Mouse (Mus musculus): ENCODE measurements around the gene Il1r1. TPM values are rescaled to one million over a fixed set of nuclear protein-coding genes. Genes with fewer than 3 reads are reported as not detected.
"Not testable (repeated sequence)": the region's sequence is repeated elsewhere in the genome, so short reads cannot be mapped to it uniquely, and the experiment has no call there.

The Il1r1 gene
- total RNA-seq, 2 experiments from 2014 or later, result 3.3 to 3.4 TPM

DNA sequence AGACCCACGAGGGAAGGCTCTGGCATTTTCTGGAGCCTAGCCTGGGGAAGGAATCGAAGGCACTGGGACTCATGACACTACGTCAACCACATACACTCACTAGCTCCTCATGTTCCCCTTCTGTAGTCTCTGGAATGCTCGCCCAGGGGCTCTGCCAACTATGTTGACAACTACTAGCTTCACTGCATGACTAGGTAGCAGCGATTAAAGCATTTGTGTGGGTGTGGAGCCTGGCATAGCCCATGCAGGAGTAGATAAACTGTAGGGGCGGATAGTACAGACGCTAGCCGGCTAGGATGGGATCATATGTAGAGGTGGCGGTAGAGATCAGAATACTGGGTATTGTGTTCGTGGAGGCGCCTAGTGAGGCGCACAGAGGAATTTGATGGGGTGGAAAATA is 45.5 kb downstream of the Il1r1 start:
- no peak for DNase-seq (ENCODE audit: low spot score in 2 of 2)

DNA sequence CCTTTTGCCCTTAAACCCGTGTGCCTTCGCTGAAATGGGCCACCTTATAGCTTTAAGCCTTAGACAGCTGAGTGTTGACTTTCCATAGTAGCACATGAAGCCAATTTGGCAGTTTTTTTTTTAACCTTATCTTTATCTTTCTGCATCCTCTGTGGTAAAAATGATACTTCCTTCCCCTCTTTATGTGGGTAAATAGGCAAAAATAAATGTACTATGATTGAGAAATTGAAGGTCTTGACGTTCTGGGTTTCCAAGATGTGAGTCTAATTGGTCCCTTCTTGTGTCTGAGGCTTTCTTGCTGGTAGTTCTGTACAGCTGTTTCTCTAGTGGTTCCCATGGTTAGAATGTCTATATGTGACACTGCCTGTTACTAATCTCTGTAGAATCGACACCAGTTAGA is 46.2 kb downstream of the Il1r1 start:
- no peak for DNase-seq (ENCODE audit: low spot score in 2 of 2)

DNA sequence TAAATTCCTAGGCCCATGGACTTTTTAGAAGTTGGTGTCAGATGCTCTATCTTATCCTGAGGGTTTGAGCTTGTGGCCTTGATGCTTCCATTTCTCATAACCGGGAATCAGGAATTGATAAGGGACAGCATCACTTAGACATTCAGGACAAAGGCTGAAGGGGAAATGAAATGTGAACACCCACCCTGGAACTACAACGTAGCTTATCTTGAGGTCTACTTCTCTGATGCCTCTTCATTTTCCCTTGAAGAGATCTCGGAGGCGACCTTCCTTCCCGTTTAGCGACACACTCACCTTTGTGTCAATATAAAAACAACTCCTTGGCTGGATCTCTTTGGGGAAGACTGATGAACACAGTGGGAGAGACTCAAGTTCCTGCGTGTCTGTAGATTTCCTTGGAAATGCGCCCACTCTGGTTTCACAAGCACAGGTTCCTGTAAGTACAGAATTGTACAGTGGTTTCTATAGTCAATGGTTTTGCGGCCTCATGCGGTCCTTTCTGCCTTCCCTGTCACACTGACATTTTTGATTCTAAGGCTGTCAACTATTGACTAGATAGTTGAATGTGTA is 46.7 kb downstream of the Il1r1 start:
- DNase-seq (ENCODE audit: low spot score in 2 of 2), result no peak

- DNase-seq (ENCODE audit: low spot score in 2 of 2), result no peak
These were observed 47.3 kb downstream of the Il1r1 start for GRCm38 (mm10) chr1:40272204-40272603.

- no peak for DNase-seq (ENCODE audit: low spot score in 2 of 2)
These were observed 48.6 kb downstream of the Il1r1 start for GRCm38 (mm10) chr1:40273491-40273890.

DNA sequence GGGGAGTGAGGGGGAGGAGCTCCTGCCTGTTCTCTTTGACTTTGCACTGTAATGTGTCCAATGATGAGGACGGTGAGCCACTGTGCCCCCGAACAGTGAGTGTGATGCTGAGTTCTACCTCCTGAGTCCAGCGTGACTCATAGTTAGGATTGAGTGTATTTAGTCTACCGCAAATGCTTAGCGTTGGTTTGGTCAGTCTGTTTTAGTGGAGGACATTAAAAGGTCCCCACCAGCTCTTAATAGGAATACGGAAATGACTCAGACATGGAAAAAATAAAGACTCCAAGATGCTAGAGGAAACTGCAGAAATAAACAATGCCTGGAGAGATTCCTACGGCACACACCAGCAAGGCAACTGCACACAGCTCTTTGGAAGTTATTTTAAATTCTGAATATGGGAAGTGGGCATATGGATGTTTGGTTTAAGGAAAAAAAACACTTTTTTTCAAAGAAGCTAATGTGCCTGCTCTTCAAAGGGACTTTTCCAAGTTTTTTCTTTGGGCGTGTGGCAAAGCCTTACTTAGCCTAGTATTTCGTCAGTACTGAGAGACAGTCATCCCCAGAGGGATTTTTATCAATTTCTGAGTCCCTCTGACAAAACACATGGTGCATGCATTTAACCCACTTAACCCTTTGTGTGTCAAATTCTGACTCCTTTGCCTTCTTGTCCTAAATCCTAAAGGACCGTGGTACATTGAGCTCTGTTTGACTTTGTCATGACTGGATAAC is 50.6 kb downstream of the Il1r1 start:
- no peak for DNase-seq (ENCODE audit: low spot score in 2 of 2)

DNA sequence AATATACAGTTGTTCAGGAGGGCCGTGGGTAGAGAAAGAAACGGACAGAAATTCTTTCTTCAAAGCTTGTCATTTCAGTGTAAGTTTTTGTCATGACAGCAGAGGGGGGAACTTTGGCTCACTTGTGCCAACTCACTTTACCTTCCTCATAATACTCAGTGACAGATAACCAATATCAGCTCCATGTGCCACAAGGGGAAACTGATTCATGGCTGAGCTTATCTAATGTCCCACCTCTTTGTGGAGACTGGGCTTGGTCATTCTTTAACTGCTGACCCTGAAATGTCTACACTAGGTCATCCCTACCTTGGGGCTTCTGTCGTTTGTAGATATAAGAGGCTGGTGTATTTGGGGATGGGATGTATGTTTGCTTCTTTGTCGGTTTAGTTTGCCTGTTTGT is 53.1 kb downstream of the Il1r1 start:
- DNase-seq (ENCODE audit: low spot score in 2 of 2), result no peak

GRCm38 (mm10) chr1:40278720-40279119 is 53.8 kb downstream of the Il1r1 start:
- DNase-seq (ENCODE audit: low spot score in 2 of 2), result no peak

DNA sequence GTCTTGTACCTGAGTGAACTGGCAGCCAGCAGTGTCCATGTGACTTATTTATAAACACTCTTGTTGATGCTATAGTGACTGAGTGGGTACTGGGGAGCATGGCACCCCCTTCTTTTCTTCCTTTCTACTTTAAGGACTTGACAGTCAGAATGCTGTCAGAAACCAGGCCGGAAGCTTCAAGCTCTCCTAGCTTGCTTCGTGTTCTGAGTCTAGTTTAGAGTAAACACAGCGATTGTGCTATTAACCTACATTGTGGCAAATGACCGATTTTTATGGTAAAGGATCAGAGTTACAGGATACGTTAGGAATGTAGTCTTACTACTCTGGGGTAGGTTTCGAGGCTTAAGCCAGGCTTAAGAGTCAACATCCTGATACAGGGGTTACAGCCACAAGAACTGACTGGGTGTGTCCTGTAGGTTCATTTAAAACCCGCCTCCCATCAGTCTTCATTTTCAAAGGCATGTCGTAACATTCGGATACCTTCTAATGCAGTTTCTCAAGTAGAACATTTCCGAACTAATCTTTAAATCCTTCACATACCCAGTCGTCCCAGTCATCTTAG is 54.4 kb downstream of the Il1r1 start:
- DNase-seq (ENCODE audit: low spot score in 2 of 2), result no peak

GRCm38 (mm10) chr1:40281950-40282349 is 57.1 kb downstream of the Il1r1 start:
- no peak for DNase-seq (ENCODE audit: low spot score in 2 of 2)

DNA sequence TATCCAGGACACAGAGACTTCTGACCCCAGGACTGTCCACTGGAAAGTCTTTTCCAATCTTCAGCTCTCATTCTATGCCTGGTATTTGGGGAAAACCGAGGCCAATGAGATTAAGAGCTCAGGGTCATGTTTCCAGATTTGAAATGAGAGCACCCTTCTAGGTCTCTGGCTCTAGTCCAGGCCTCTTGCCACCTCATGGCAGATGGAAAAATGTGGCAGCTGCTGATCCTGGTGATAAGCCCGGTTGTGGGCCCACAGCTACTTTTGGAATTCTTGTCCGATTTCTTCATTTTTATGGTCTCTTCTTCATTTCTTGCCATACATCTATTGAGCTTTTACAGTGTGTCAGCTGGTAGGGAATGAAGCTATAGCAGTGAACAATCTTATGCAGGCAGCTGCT is 57.5 kb downstream of the Il1r1 start:
- no peak for DNase-seq (ENCODE audit: low spot score in 2 of 2)

DNA sequence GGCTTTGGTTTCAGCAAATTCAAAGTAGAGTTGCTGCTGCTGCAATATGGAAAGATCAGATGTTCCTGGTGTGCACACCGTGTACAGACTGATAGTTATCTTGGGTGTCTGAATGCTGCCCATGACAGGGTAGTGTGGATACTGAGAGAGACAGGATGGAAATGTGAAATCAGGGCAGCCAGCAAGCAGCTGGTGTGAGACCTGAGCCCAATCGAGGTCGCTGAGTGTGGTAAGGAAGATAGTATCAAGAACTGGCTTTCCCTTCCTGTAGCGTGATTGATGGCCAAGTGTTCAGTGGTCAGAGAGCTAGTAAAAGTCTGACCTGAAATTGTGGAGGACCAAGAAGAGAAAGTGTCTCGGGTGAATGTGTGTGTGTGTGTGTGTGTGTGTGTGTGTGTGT is 59.1 kb downstream of the Il1r1 start:
- DNase-seq (ENCODE audit: low spot score in 2 of 2), result no peak

- DNase-seq (ENCODE audit: low spot score in 2 of 2), result no peak
These were observed 65.8 kb downstream of the Il1r1 start for GRCm38 (mm10) chr1:40290489-40291255.

DNA sequence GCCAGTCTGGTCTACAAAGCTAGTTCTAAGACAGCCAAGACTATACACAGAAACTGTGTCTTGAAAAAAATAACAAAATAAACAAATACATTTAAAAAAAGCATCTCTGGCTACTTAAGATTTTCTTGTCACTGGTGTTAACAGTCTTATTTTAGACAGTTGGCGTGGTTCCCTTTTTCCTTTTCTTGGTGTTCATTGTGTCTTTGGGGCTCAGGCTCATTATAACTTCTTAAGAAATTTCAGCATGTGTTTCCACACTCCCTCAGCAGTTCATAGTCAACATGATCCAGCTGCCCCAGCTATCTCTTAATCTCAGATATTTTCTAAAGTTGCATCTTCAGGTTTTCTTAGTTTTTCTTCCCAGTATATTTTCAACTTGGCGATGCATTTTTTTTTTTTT is 67.4 kb downstream of the Il1r1 start:
- DNase-seq (ENCODE audit: low spot score in 2 of 2), result no peak

- no peak for DNase-seq (ENCODE audit: low spot score in 2 of 2)
These were observed 69.0 kb downstream of the Il1r1 start for GRCm38 (mm10) chr1:40293891-40294290.

DNA sequence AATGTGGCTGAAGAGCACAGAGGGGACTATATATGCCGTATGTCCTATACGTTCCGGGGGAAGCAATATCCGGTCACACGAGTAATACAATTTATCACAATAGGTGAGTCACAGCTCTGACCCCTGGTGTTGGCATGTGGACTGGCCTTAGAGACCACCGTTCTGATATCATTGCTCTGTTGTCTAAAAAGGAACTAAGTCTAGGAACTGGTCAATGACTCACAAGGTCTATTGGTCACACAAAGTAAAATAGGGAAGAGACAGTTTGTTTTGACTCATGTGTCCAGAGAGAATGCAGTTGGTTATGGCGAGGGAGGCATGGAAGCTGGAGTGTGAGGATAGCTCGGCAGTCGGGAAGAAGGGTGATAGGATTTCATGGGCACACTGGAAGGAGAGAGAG is 69.9 kb downstream of the Il1r1 start:
- no peak for DNase-seq (ENCODE audit: low spot score in 2 of 2)

DNA sequence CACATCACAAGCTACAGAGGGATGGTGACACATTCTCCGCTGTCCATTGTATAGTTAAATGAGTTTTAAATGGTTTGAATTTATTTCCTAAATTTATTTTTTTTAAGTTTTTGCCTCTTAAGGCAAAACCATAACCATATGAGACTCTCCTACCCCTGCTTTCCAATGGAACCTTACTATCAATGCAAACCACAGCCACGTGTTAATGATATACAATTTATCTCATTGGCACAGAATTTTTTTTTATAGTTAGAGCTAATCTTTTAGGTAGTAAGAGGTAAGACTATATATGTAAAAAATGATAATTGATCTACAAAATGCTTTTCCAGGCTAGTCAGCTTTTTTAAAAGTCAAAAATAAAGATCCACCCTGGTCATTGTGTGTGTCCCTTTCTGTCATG is 73.2 kb downstream of the Il1r1 start:
- DNase-seq (ENCODE audit: low spot score in 2 of 2), result no peak

DNA sequence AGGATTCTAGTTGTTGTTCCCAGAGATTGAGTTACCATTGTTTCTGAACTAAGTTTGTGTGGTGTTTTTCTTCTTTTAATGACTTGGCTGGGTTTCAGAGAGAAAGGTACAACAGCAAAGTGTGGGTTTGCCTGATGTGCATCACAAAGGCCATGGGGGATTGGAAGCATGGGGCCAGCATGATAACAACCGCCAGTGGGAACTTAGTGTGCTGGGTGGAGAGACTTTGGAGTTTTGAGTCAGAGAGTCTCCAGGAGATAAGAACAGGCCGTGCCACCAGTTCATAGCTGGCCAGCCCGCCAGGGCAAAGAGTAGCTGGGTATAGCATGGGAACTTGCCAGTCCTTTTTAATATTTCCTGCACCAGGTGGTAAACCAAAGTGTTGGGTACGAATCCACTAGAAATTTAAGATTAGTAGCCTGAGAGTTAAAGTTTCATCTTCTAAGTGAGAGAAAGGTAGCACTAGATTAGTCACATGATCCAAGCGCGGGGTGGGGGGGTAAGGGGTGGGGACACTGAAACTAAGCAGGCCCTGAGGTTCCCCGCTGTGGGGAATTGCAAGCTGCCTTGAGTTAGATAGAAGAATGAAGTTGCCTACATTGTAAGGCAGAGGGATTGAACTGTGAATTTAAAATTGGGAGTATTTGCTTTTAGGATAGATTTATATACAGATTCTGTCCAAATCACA is 78.4 kb downstream of the Il1r1 start:
- no peak for DNase-seq (ENCODE audit: low spot score in 2 of 2)

DNA sequence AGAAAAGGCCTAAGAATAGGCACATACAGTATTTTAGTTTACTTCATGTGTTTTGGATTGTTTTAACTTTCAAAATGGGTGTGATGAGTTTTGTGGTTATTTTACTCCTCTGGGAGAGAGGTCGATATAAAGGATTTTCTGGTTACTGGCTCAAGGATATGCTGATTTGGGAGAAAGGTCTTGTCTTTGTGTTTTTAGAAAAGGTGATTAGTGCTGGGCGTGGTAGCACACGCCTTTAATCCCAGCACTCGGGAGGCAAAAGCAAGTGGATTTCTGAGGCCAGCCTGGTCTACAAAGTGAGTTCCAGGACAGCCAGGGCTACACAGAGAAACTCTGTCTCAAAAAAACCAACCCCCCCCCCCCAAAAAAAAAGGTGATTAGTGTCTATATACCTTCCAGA is 79.4 kb downstream of the Il1r1 start:
- DNase-seq (ENCODE audit: low spot score in 2 of 2), result not testable (repeated sequence)

DNA sequence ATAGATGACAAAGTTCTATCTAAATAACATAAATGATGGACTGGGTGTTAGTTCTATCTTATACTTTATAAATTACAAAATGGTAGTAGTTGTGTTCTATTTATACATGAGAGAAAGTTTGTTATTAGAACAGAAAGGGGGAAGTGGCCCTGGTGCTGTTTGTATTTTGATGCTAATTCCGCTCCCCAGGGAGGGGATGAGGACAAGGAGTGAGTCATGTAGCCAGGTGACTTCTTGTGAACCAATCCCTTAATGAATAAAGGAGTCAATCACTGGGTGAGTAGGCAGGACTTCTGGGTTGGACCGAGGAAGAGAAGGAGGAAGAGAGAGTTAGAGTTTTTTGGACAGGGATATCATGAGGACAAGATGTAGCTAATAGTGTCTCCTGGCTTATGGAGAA is 81.2 kb downstream of the Il1r1 start:
- no peak for DNase-seq (ENCODE audit: low spot score in 2 of 2)

DNA sequence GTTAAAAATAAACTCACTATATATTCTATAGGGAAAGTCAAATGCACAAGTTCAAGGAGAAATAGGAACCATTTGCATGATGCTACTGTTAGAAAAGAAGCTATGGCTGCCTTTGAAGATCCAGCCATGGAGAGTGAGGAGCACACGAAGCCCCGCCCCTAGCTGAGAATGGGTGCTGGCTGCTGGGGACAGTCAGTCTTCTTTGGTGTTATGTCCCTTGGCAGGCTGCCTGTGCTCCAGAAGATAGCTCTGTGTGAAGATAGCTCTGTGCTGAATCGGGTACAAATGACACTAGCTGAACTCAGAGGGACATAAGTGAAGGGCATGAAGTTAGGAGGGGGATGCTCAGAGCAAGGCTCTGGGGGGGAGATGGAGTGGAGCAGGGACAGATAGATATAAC is 86.2 kb downstream of the Il1r1 start:
- no peak for DNase-seq (ENCODE audit: low spot score in 2 of 2)

- DNase-seq (ENCODE audit: low spot score in 2 of 2), result no peak
These were observed 86.7 kb downstream of the Il1r1 start for GRCm38 (mm10) chr1:40311625-40312024.

All from layer of hippocampus, postnatal 10 days (tissue).